Mouse (Mus musculus): Measurements from ENCODE around the gene Dlec1.

DNA sequence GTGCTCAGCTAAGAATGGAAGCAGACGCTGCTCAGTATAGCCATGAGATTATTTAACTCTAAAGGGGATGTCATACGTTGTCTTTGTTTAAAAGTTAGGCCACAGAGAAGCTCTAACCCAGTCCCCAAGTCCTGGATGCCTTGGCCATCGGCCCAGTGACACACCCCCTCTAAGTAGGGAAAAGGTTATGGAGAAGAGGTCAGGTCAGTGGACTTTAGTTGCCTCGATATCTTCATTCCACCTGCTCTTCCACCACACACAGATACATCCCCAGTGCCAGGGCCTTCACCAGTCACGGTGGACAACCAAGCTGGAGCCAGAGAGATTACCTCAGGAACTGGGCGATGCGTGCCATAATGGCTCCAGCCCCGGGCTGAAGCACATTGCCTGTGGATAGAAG lies 53.1 kb downstream of the Dlec1 start:
- no peak for TF ChIP-seq MAX (IDR thresholded peaks at IDR 0.05; ENCODE audit: low read depth)
- TF ChIP-seq SRF (IDR thresholded peaks at IDR 0.05; ENCODE audit: control insufficient read depth, insufficient read length, low read depth): no peak
- no peak for TF ChIP-seq POLR2A (IDR thresholded peaks at IDR 0.05; ENCODE audit: insufficient read length, low read depth)
- TF ChIP-seq MYOD1 (IDR thresholded peaks at IDR 0.05; ENCODE audit: control insufficient read depth in 1 of 3, insufficient read length in 2 of 3, low read depth in 2 of 3): no peak
